Mouse (Mus musculus): ENCODE measurements around the gene 1700019D03Rik.
"Not testable (repeated sequence)": the region's sequence is repeated elsewhere in the genome, so short reads cannot be mapped to it uniquely, and the experiment has no call there.

Gene 1700019D03Rik

GRCm38 (mm10) chr1:52953548-52953947 lies 66.4 kb downstream of the 1700019D03Rik start:
- DNase-seq, result no peak

- DNase-seq, result peak; percentile 83
Observed at GRCm38 (mm10) chr1:52952551-52953397, 67.2 kb downstream of the 1700019D03Rik start.

GRCm38 (mm10) chr1:52952143-52952542 lies 67.8 kb downstream of the 1700019D03Rik start:
- DNase-seq, result peak; percentile 55

- DNase-seq, result peak; percentile 36
Observed at GRCm38 (mm10) chr1:52951146-52951868, 68.7 kb downstream of the 1700019D03Rik start.

- peak; percentile 62 for DNase-seq
Observed at GRCm38 (mm10) chr1:52947895-52948294, 72.1 kb downstream of the 1700019D03Rik start.

GRCm38 (mm10) chr1:52939021-52939420 lies 81.0 kb downstream of the 1700019D03Rik start:
- no peak for DNase-seq

- no peak for DNase-seq
Observed at GRCm38 (mm10) chr1:52934494-52934893, 85.5 kb downstream of the 1700019D03Rik start.

GRCm38 (mm10) chr1:52924482-52924881 lies 95.5 kb downstream of the 1700019D03Rik start:
- not testable (repeated sequence) for DNase-seq

- DNase-seq, result not testable (repeated sequence)
Observed at GRCm38 (mm10) chr1:52918897-52919296, 101.1 kb downstream of the 1700019D03Rik start.

- no peak for DNase-seq
Observed at GRCm38 (mm10) chr1:52916655-52917054, 103.3 kb downstream of the 1700019D03Rik start.

GRCm38 (mm10) chr1:52909783-52910182 lies 110.2 kb downstream of the 1700019D03Rik start:
- no peak for DNase-seq

- no peak for DNase-seq
Observed at GRCm38 (mm10) chr1:52884208-52884607, 135.8 kb downstream of the 1700019D03Rik start.

All from cerebellum, adult 9-11 months (tissue).